In genomic region chr2:4559883-4560247, GRCm38 (mm10) we compare ENCODE assay signal across 8 mouse cellular contexts.
DNase-seq lines count a peak whose midpoint lies in the region; ATAC-seq and TF ChIP-seq lines count a peak whose summit lies in the region.

No protein-coding gene starts in this region.

- no peak; the same call in 1 of the 2 replicates for ATAC-seq in midbrain, embryonic 16.5 days

- peak overlapping the region; percentile 37 for H3K27ac ChIP-seq in left cerebral cortex, adult 2 months
- peak overlapping the region; percentile 77 for H3K27ac ChIP-seq in midbrain, embryonic 16.5 days (ENCODE audit: low read length)

- intact Hi-C loops in left cerebral cortex, adult 2 months (cut with DNase I): loop anchor here (1.0 to 2.0 kb wide), 2 partner anchors 41 to 59 kb away; no protein-coding TSS in a partner anchor
- intact Hi-C loops in left cerebral cortex, postnatal 36 days (cut with DNase I): loop anchor here (5.0 kb wide), 1 partner anchor 58 kb away; no protein-coding TSS in a partner anchor

- no peak for DNase-seq in left cerebral cortex, adult 2 months (ENCODE audit: extremely low spot score in 1 of 2, low spot score in 2 of 2)
- DNase-seq in left cerebral cortex, postnatal 36 days (ENCODE audit: low spot score in 2 of 2): no peak
- DNase-seq in c-Kit-positive CD71-positive TER-119-negative erythroid progenitor cells, embryonic 14.5 days (ENCODE audit: low read depth): peak; percentile 65
- DNase-seq in induced T-regulatory cell, adult 2 months (ENCODE audit: low read depth): peak; percentile 42
- DNase-seq in layer of hippocampus, postnatal 25 days (ENCODE audit: extremely low spot score in 1 of 2, low spot score in 1 of 2): no peak
- DNase-seq in frontal cortex, postnatal 10 days (ENCODE audit: low spot score in 2 of 2): no peak
- no peak for DNase-seq in kidney, adult 9 months

- peak overlapping the region; percentile 58 for H3K4me2 ChIP-seq in midbrain, embryonic 16.5 days (ENCODE audit: low read length)

- no peaks in the 10 kb centered on the region for H3K9me3 ChIP-seq in midbrain, embryonic 16.5 days (replicated peaks; ENCODE audit: control insufficient read depth, low read length, poor library complexity, severe bottlenecking)

- H3K4me3 ChIP-seq in left cerebral cortex, adult 2 months: peak overlapping the region; percentile 45
- peak overlapping the region; percentile 37 for H3K4me3 ChIP-seq in midbrain, embryonic 16.5 days (ENCODE audit: low read depth, low read length)

- WGBS in midbrain, embryonic 16.5 days: 5% methylated on average over 8 of the region's 8 CpGs

- H3K9ac ChIP-seq in midbrain, embryonic 16.5 days (ENCODE audit: low read depth, low read length): peak overlapping the region; percentile 54

- peaks cover 43% of the 10 kb centered on the region for H3K4me1 ChIP-seq in midbrain, embryonic 16.5 days (ENCODE audit: control insufficient read depth, insufficient read depth, low read length)

- H3K27me3 ChIP-seq in midbrain, embryonic 16.5 days (ENCODE audit: control insufficient read depth, insufficient read depth, low read depth, low read length): no peaks in the 10 kb centered on the region

- TF ChIP-seq CTCF in left cerebral cortex, adult 2 months (IDR thresholded peaks at IDR 0.05): no peak

- H3K36me3 ChIP-seq in midbrain, embryonic 16.5 days (ENCODE audit: control insufficient read depth, insufficient read depth, low read length): no peaks in the 10 kb centered on the region

Comparison
In these comparisons a context has a peak if more than half of its experiments do, and no peak if none do; other contexts are left out.
1. DNase-seq: peak in c-Kit-positive CD71-positive TER-119-negative erythroid progenitor cells, embryonic 14.5 days (single experiment) and induced T-regulatory cell, adult 2 months (single experiment); none in left cerebral cortex, adult 2 months (0 of 2), left cerebral cortex, postnatal 36 days (0 of 2), layer of hippocampus, postnatal 25 days (0 of 2), frontal cortex, postnatal 10 days (0 of 2) and kidney, adult 9 months (single experiment).